Mouse (Mus musculus) liver, embryonic 12.5 days (tissue): ENCODE measurements around the gene Slc35d3. TPM values are rescaled to one million over a fixed set of nuclear protein-coding genes. Genes with fewer than 3 reads are reported as not detected.

Source experiments
- ATAC-seq: fragments of 200-750 bp; cut with Nextera tagmentation; 2 replicates; pipeline ENCODE4 v1.8.0; 2017; ENCODE audit warnings: moderate number of reproducible peaks, mild to moderate bottlenecking, moderate library complexity
- H3K27ac ChIP-seq: fragments of 300-500 bp; sonication (generic); 2 replicates; pipeline ENCODE4 v1.5.1; 2016; ENCODE audit warnings: mild to moderate bottlenecking
- H3K27me3 ChIP-seq: fragments of 300-500 bp; sonication (generic); replicated peaks from 2 replicates; pipeline ENCODE4 v1.6.1; 2016; ENCODE audit warnings: mild to moderate bottlenecking, moderate library complexity
- H3K36me3 ChIP-seq: fragments of 300-500 bp; sonication (generic); 2 replicates; pipeline ENCODE4 v1.6.1; 2016; ENCODE audit warnings: mild to moderate bottlenecking, moderate library complexity
- H3K4me1 ChIP-seq: fragments of 300-500 bp; sonication (generic); 2 replicates; pipeline ENCODE4 v1.6.1; 2016
- H3K4me2 ChIP-seq: fragments of 300-500 bp; sonication (generic); 2 replicates; pipeline ENCODE4 v1.6.1; 2016; ENCODE audit warnings: mild to moderate bottlenecking, moderate library complexity
- H3K4me3 ChIP-seq: fragments of 300-500 bp; sonication (generic); 2 replicates; pipeline ENCODE4 v1.5.1; 2016; ENCODE audit warnings: mild to moderate bottlenecking, moderate library complexity
- H3K9ac ChIP-seq: fragments of 300-500 bp; sonication (generic); 2 replicates; pipeline ENCODE4 v1.6.1; 2016; ENCODE audit warnings: mild to moderate bottlenecking, moderate library complexity
- H3K9me3 ChIP-seq: fragments of 300-500 bp; sonication (generic); replicated peaks from 2 replicates; pipeline ENCODE4 v1.6.1; 2016; ENCODE audit warnings: mild to moderate bottlenecking, moderate library complexity
- WGBS: fragments of 180-500 bp; shearing (Covaris S2); methylation state at CpG from one replicate; pipeline ENCODE4 v1.1.7; 2016; ENCODE audit not compliant: insufficient replicate concordance; 5-methylcytosine and 5-hydroxymethylcytosine counted together
- polyA plus RNA-seq: library from polyadenylated mRNA; unstranded; fragments of >200 nt; fragmentation: Nextera tagmentation; extraction: Ambion mirVana; gene quantifications from 2 replicates; pipeline ENCODE4 v1.2.1, GENCODE M21; 2016

Slc35d3 gene
- polyA plus RNA-seq = 9.9 and 10.0 TPM in 2 replicates

DNA sequence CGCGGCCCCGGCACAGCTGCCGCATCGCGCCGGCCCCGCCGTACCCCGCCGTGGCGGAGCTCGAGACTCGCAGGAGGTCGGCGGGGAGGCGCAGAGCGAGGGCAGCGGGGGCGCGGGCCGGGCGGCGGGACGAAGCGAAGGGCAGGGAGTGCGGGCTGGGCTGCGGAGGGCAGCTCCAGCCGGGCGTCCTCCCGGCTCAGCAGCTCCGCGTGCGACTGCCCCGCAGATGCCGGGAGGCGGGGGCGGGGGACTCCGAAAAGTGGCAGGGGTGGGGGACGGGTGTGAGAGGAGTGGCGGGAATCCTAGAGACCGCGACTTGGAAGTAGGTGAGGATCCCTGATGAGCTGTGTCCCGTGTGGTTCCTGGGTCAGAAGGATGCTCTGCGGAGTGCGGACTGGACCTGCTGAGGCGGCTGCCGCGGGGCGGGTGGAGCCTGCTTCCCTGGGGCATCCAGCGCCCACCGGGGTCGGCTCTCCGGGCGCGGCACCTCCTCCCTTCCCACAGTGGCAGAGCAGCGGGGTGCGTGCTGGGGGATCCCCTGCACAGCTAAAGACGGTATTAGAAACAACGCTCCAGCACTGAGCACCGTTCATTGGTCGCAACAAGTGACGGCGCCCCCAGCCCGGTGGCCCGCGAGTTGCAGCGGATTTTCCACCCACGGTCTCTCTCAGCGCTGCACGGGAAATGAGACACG, at the start of gene Slc35d3:
TSS of gene Slc35d3 (minus strand) at position 462 of the 694 bp plus-strand sequence.
- H3K27me3 ChIP-seq = peaks cover 58% of the 10 kb centered on the region
- H3K4me1 ChIP-seq = peaks cover 45% of the 10 kb centered on the region
- WGBS = under 1% methylated on average over 71 of the region's 72 CpGs
- no peaks in the 10 kb centered on the region for H3K36me3 ChIP-seq
- H3K9me3 ChIP-seq = no peaks in the 10 kb centered on the region
- ATAC-seq = peak; percentile 17; the same call in 1 of the 2 replicates
- peak within 1 kb of the TSS; percentile 91 for H3K4me2 ChIP-seq
- peak within 1 kb of the TSS; percentile 52 for H3K9ac ChIP-seq
- H3K4me3 ChIP-seq = peak within 1 kb of the TSS; percentile 61
- peak within 1 kb of the TSS; percentile 66 for H3K27ac ChIP-seq

DNA sequence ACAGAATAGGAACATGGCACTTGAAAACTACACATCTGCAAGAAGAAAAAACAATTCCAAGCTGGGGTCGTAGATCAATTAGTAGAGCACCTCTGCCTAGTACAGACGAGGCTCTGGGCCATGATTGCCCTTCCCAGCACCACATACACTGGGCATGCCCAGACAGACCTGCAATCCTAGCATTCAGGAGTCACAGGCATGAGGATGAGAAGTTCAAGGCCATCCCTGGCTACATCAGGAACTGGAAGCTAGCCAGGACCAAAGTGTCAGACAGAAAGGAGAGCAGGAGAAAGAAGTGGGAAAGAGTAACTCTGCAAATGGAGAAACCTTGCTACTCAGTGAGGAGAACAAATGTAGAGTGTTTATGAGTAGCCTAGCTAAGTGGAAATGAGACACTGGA, 48.9 kb upstream of the Slc35d3 start:
- Histone ChIP-seq H3K9me3 (no peaks in the 10 kb centered on the region), H3K4me2 (no peak overlapping the region), H3K9ac (no peak overlapping the region), H3K4me1 (no peaks in the 10 kb centered on the region), H3K4me3 (no peak overlapping the region), H3K36me3 (peaks cover 25% of the 10 kb centered on the region), H3K27ac (no peak overlapping the region), H3K27me3 (no peaks in the 10 kb centered on the region)
- no peak for ATAC-seq
- 78% methylated on average over 2 of the region's 2 CpGs for WGBS

DNA sequence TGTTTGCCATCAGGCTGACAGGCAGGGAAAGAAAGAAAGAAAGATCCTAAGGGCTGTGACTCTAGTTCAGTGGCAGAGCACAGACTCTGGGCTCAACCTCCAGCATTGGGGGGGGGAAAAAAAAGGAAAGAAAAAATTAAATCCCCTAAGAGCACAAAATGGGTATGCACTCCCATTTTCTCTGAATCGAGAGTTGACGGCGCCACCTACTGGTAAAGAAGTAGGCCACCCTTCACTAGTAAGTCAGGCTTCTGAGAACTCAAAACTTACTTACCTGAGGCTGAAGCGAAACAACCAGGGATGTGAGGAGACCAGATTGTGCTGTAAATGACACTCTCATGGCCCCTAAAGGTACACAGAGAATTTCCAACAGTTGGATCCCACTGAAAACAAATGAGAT, 42.7 kb upstream of the Slc35d3 start:
- ATAC-seq = no peak
- Histone ChIP-seq H3K4me1 (peaks cover 5% of the 10 kb centered on the region; the same call in 1 of the 2 replicates), H3K27ac (no peak overlapping the region), H3K4me3 (no peak overlapping the region), H3K27me3 (no peaks in the 10 kb centered on the region), H3K9me3 (no peaks in the 10 kb centered on the region), H3K4me2 (no peak overlapping the region), H3K9ac (no peak overlapping the region), H3K36me3 (peaks cover 14% of the 10 kb centered on the region)
- WGBS = 16% methylated on average over 4 of the region's 4 CpGs

DNA sequence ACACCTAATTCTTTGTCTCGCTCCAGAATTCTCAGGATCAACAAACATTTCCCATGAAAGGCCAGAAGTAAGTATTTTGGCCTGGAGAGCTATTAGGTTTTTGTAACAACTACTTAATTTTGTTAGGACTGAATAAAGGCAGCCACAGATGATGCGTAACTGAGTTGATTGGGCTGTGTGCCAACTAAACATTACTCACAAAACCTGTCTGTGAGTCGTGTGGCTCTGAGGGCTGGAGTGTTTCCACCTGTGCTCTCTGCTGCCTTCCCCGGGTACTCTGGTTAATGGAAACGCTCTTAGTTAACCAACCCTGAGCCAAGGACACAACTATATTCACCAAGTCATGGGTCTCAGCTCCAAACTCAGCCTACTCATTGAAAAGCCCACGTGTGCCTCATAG, 41.9 kb upstream of the Slc35d3 start:
- Histone ChIP-seq H3K4me1 (peaks cover 5% of the 10 kb centered on the region; the same call in 1 of the 2 replicates), H3K27me3 (no peaks in the 10 kb centered on the region), H3K4me2 (no peak overlapping the region), H3K27ac (no peak overlapping the region), H3K9ac (no peak overlapping the region), H3K9me3 (no peaks in the 10 kb centered on the region), H3K4me3 (no peak overlapping the region), H3K36me3 (peaks cover 19% of the 10 kb centered on the region)
- 70% methylated on average over 6 of the region's 6 CpGs for WGBS
- no peak for ATAC-seq

DNA sequence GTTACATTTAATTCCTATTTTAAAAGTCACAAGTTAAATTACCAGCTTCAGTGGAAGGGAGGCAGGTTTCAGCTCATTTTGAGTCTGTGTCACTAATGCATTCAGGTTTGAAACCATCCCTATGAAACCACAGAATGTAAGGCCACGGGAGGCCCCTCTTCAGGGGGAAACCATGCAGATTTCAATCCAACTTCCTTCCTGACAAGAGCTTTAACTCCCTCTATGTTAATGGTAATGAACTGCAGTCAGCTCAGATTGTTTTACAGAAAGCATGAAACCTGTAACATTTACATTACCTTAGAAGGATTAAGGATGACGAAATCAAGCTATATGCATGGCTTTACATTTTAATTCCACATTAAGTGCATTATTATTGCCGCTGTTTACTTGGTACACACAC, 40.4 kb upstream of the Slc35d3 start:
- H3K9ac ChIP-seq = no peak overlapping the region
- no peak overlapping the region for H3K27ac ChIP-seq
- WGBS = 40% methylated on average over 3 of the region's 3 CpGs
- H3K4me2 ChIP-seq = no peak overlapping the region
- no peak overlapping the region for H3K4me3 ChIP-seq
- H3K27me3 ChIP-seq = no peaks in the 10 kb centered on the region
- no peaks in the 10 kb centered on the region for H3K9me3 ChIP-seq
- no peak for ATAC-seq
- peaks cover 8% of the 10 kb centered on the region; the same call in 1 of the 2 replicates for H3K4me1 ChIP-seq
- peaks cover 17% of the 10 kb centered on the region for H3K36me3 ChIP-seq

DNA sequence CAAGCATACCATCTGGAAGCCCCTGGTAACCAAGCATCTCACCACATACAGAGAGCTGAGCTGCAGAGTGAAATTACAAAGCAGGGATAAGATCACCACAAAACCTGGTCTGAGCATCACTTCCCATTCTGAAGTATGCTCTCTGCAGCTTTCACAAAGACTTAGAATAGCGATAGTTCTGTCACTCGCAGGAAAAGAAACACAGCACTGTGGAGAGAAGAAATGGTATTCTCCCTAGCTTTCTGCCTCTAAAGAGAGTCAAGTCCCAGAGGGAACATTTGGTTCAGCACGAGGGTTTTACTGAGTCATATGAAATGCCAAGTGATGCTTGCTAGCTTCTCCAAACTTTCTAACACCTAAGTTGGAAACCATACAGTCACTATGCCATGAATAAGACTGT, 38.6 kb upstream of the Slc35d3 start:
- H3K36me3 ChIP-seq = peaks cover 21% of the 10 kb centered on the region
- 63% methylated on average over 3 of the region's 3 CpGs for WGBS
- no peak overlapping the region for H3K4me3 ChIP-seq
- ATAC-seq = no peak
- H3K9ac ChIP-seq = no peak overlapping the region
- H3K9me3 ChIP-seq = no peaks in the 10 kb centered on the region
- peaks cover 19% of the 10 kb centered on the region for H3K4me1 ChIP-seq
- no peak overlapping the region for H3K4me2 ChIP-seq
- H3K27ac ChIP-seq = no peak overlapping the region
- H3K27me3 ChIP-seq = no peaks in the 10 kb centered on the region

DNA sequence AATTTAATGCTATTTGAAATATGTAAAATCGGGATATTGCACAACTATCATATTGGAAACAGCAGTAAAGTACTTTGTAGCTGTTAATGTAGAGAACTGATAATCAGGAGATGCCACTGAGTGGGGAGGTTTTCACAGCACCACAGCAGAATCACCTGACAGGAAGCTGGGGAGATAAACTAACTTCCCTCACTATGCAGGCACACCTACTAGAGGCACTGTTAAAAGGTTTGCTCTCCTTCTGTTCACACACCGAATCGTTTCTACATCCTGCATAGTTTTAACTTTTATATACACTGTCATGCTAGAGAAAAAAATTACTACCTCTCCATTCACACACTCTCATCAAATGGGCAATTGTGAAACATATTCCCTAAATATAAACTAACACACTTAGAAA, 35.0 kb upstream of the Slc35d3 start:
- ATAC-seq = peak; percentile 85
- 37% methylated on average over 3 of the region's 3 CpGs for WGBS

DNA sequence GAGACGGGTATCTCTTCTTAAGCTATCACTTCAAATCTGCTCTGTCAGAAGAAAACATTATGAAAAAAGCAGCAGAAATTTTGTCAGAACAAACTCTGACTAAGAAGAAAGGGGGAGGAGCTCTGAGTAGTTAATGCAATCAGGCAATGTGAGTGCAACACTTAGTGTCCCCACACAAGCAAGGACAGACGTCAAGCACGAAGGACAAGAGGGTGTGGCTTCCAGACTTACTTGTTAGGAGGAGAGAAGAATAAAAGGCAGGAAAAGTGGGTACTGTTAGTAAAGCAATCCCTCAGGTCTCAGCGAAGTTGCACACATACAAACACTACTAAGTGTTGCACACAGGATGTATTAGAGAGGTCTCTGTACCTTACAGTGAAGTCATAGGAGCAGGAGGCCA, 33.1 kb upstream of the Slc35d3 start:
- Histone ChIP-seq H3K4me1 (peaks cover 14% of the 10 kb centered on the region), H3K4me3 (no peak overlapping the region), H3K9me3 (no peaks in the 10 kb centered on the region), H3K9ac (no peak overlapping the region), H3K27ac (no peak overlapping the region), H3K27me3 (no peaks in the 10 kb centered on the region), H3K36me3 (peaks cover 33% of the 10 kb centered on the region), H3K4me2 (no peak overlapping the region)
- WGBS = 52% methylated on average over 4 of the region's 4 CpGs
- no peak for ATAC-seq

More for the DNA sequence above, 35.0 kb upstream of the Slc35d3 start:
- Histone ChIP-seq H3K9ac (no peak overlapping the region), H3K27ac (no peak overlapping the region), H3K4me1 (peaks cover 14% of the 10 kb centered on the region), H3K9me3 (no peaks in the 10 kb centered on the region), H3K27me3 (no peaks in the 10 kb centered on the region), H3K4me2 (no peak overlapping the region), H3K36me3 (peaks cover 33% of the 10 kb centered on the region), H3K4me3 (no peak overlapping the region)

- H3K4me3 ChIP-seq = no peak overlapping the region
- no peak overlapping the region for H3K4me2 ChIP-seq
- 47% methylated on average over 3 of the region's 3 CpGs for WGBS
- no peaks in the 10 kb centered on the region for H3K9me3 ChIP-seq
- H3K36me3 ChIP-seq = peaks cover 22% of the 10 kb centered on the region
- no peak overlapping the region for H3K27ac ChIP-seq
- ATAC-seq = no peak
- H3K9ac ChIP-seq = no peak overlapping the region
- no peaks in the 10 kb centered on the region for H3K27me3 ChIP-seq
- peaks cover 24% of the 10 kb centered on the region for H3K4me1 ChIP-seq
These were observed 29.2 kb upstream of the Slc35d3 start for GRCm38 (mm10) chr10:19880437-19880836.

DNA sequence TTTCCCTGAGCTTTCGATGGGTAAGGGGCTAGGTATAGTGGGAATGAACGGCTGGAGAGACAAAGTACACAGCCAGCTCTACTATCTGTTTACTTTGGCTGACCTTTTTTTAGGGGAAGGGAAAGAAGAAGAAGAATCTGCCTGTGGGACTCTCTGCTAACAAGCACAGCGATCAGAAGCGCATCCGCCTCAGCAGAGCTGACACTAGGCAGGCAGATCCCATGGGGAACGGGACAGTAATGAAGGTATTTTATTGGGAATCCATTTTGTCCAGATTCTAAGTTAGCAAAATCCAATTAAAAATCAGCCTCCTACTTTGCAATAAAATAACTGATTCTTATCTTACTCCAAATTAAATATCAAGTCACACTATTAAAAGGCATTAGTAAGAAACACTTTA, 27.9 kb upstream of the Slc35d3 start:
- WGBS = 74% methylated on average over 6 of the region's 6 CpGs

DNA sequence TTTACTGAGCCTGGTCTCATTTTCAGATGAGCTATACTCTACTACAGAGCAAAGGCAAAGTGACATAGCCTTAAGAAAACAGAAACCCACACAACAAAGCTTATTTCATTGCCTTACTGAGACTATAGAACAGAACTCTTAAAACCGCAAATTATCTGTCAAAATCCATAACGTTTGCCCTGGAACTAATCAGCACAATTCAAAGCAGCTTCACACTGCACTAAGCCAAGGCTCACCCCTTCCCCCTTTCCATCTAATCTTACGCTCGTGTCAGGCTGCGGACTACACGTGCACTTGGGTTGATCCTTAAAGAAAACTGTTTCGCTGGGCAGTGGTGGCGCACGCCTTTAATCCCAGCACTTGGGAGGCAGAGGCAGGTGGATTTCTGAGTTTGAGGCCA, 26.4 kb upstream of the Slc35d3 start:
- Histone ChIP-seq H3K9ac (no peak overlapping the region), H3K4me2 (no peak overlapping the region), H3K27ac (no peak overlapping the region), H3K36me3 (peaks cover 9% of the 10 kb centered on the region; the same call in 1 of the 2 replicates), H3K27me3 (no peaks in the 10 kb centered on the region), H3K4me3 (no peak overlapping the region), H3K4me1 (peaks cover 37% of the 10 kb centered on the region), H3K9me3 (no peaks in the 10 kb centered on the region)
- 48% methylated on average over 9 of the region's 9 CpGs for WGBS
- ATAC-seq = 0 out of 2 replicates have a peak, but pooled peaks have one; percentile 49

More for the DNA sequence above, 27.9 kb upstream of the Slc35d3 start:
- no peak for ATAC-seq
- Histone ChIP-seq H3K9me3 (no peaks in the 10 kb centered on the region), H3K4me2 (no peak overlapping the region), H3K36me3 (peaks cover 16% of the 10 kb centered on the region), H3K27ac (no peak overlapping the region), H3K9ac (no peak overlapping the region), H3K4me1 (peaks cover 36% of the 10 kb centered on the region), H3K4me3 (no peak overlapping the region), H3K27me3 (no peaks in the 10 kb centered on the region)

DNA sequence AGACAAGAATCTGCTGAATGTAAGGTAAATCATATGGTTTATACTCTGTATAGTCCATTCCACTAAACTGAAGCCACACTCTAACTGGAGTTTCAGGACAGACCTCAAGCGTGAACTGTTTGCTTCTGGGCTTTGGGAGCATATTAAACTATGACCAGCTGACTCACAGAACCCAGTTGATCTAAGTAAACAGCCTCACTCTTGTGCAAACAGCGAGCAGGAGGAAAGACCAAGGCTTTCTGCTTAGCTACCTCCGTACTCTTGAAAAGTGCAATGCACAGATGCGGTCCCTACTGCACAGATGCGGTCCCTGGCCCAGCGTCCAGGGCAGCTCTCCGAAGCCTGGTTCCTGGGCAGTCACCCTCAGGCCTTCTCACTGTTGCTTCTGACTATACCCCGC, 26.0 kb upstream of the Slc35d3 start:
- no peak overlapping the region for H3K4me3 ChIP-seq
- H3K36me3 ChIP-seq = peaks cover 5% of the 10 kb centered on the region; the same call in 1 of the 2 replicates
- no peaks in the 10 kb centered on the region for H3K27me3 ChIP-seq
- H3K4me1 ChIP-seq = peaks cover 41% of the 10 kb centered on the region
- 0 out of 2 replicates have a peak, but pooled peaks have one; percentile 30 for ATAC-seq
- WGBS = 80% methylated on average over 8 of the region's 8 CpGs
- no peak overlapping the region for H3K9ac ChIP-seq
- no peak overlapping the region for H3K4me2 ChIP-seq
- H3K9me3 ChIP-seq = no peaks in the 10 kb centered on the region
- H3K27ac ChIP-seq = no peak overlapping the region
